Mouse (Mus musculus) cerebellum, adult 2 months (tissue): ENCODE measurements around the gene Lnp1. TPM values are rescaled to one million over a fixed set of nuclear protein-coding genes. Genes with fewer than 3 reads are reported as not detected.

ENCODE experiments used
- DNase-seq, 2 experiments: peaks; one replicate each; pipeline ENCODE4 v3.0.0; 2021
- H3K27ac ChIP-seq: fragments of 200-500 bp; 2 replicates; pipeline ENCODE4 v1.5.1; 2012; ENCODE audit warnings: low read length, control low read depth, inconsistent platforms; ENCODE audit not compliant: insufficient read depth
- H3K27me3 ChIP-seq: fragments of 200-500 bp; 2 replicates; pipeline ENCODE4 v1.6.1; 2012; ENCODE audit warnings: inconsistent platforms, mild to moderate bottlenecking, low read length, moderate library complexity; ENCODE audit not compliant: control insufficient read depth, insufficient read depth
- H3K4me1 ChIP-seq: fragments of 200-500 bp; 2 replicates; pipeline ENCODE4 v1.6.1; 2011; ENCODE audit warnings: low read length; ENCODE audit not compliant: control insufficient read depth, insufficient read depth
- H3K4me3 ChIP-seq: fragments of 200-500 bp; replicated peaks from 2 replicates; pipeline ENCODE3; 2011; ENCODE audit warnings: mild to moderate bottlenecking, low read depth, low read length, control low read depth; ENCODE audit not compliant: insufficient read depth
- CTCF ChIP-seq: fragments of 200-500 bp; IDR thresholded peaks from 2 replicates; pipeline ENCODE4 v1.5.1; 2011; ENCODE audit warnings: low read depth, mild to moderate bottlenecking, control low read depth, low read length, moderate library complexity, borderline replicate concordance; ENCODE audit not compliant: insufficient read depth
- POLR2A ChIP-seq: fragments of 200-500 bp; IDR thresholded peaks from 2 replicates; pipeline ENCODE4 v1.6.1; 2011; ENCODE audit warnings: low read length, control low read depth, borderline replicate concordance; ENCODE audit not compliant: insufficient read depth
- WGBS: fragments of 180-500 bp; shearing (Covaris S2); methylation state at CpG from one replicate; pipeline ENCODE4 v1.1.7; 2018; 5-methylcytosine and 5-hydroxymethylcytosine counted together
- polyA plus RNA-seq: library from polyadenylated mRNA; depleted of rRNA; stranded (reverse); fragments of >200 nt; gene quantifications from 2 replicates; pipeline ENCODE4 v1.2.3, GENCODE M21; 2012; rRNA removed

Lnp1 gene
- polyA plus RNA-seq, 1 experiment = 0.61 TPM

DNA sequence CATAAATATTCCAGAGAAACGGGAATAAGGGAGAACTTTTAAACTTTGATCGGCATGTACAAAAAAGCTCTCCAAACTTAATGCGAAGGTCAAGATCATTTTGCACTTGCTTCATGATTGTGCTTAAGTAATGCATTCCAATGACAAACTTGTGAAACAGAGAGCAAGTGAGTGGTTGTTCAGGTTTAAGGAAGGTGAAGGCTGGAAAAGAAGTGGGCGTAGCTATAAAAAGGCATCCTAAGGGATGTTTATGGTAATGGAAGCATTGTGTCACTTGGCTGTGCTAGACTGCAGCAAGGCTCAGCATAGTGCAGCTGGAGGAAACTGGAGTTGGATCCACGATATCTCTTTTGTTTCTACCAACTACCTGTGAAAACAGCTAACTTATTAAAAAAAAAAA, 36.3 kb downstream of the Lnp1 start:
- H3K4me1 ChIP-seq = no peaks in the 10 kb centered on the region
- H3K4me3 ChIP-seq = no peak overlapping the region
- WGBS = 90% methylated on average over 5 of the region's 5 CpGs
- DNase-seq = no peak
- TF ChIP-seq CTCF (no peak), POLR2A (no peak)
- no peak overlapping the region for H3K27ac ChIP-seq
- no peaks in the 10 kb centered on the region for H3K27me3 ChIP-seq

DNA sequence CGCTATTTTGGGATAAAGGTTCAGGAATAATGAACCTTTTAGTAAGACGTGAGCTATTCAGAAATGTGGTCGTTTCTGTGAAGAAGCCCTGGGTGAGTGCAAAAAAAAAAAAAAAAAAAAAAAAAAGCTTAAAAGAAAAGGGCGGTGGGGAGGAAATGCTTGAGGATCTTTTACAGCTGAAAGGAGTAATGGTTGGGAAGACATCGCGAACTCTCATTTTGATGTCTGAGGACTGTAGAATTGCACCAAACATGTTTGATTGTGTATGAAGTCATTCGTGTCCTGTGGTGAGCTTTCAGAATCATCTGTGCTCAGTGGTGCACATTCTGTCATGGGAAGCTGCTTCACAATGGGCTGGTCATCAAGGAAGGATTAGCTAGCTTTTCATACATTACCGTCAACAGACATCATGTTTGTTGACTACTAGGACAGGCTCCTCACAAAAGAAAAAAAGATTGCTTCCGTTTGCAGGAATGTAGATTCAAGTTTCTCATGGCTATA, 41.2 kb downstream of the Lnp1 start:
- Histone ChIP-seq H3K27ac (no peak overlapping the region), H3K27me3 (no peaks in the 10 kb centered on the region), H3K4me1 (no peaks in the 10 kb centered on the region), H3K4me3 (no peak overlapping the region)
- 13% methylated on average over 9 of the region's 9 CpGs for WGBS
- TF ChIP-seq POLR2A = no peak
- no peak for TF ChIP-seq CTCF
- no peak for DNase-seq

DNA sequence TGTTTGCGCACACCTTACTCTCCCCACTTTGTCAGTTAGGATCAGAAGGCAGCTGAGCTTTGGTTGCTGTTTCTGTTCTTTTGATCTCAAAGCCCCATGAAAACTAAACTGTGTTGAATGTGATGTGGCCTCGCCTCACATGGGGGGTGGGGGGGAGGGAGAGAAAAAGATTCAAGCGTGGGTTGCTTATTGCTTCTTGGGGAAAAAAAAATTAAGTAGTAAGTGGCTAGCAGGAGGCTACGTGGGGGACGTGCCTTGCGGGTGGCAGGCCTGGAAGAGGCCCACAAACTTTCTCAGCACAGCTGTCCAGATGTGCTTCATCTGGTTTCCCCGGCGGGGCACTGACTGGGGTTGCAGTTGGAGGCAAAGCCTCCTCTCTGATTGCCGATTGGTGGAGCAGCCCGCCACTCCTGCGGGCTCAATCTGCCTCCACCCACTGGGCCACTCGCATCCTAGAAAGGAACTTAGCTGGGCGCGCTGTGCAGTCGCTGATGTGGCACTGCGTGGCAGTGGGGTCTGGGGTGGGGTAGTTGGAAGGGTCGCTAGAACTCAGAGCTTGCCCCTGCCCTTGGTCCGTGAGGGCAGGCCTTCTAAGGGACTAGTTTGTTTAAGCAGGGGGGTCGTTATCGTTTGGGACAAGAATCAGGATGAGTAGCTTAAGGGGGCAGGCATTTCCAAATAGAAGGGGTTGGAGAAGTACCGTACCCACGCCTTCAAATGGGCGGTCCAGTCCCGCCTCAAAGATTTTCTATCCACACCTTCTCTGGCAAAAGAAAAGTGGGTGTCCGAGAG, 41.8 kb downstream of the Lnp1 start, which contains the start of gene Tmem45a:
TSS of gene Tmem45a (minus strand) at position 343 of the 792 bp plus-strand sequence.
- Histone ChIP-seq H3K4me1 (no peaks in the 10 kb centered on the region), H3K27me3 (no peaks in the 10 kb centered on the region)
- 5% methylated on average over 25 of the region's 25 CpGs for WGBS

DNA sequence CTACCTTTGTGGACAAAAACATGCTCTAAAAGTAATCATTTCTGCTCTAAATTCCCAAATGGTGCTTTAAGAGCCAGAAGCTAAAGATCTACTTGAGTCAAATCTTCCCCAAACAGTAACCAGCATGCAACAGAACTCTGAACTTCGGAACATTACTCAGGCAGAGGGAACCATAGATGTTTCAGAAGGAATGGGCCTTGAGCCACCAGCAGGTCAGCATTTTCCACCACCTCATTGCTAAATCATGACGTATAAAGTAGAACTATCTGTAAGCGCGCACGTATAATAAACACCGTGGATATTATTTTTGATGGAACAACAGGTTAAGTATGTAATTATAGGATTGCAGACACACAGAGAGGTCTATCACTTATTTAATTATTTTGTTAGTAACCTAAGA, 43.0 kb downstream of the Lnp1 start:
- no peak overlapping the region for H3K4me3 ChIP-seq
- H3K27ac ChIP-seq = no peak overlapping the region
- no peak for TF ChIP-seq POLR2A
- no peak for TF ChIP-seq CTCF
- 92% methylated on average over 6 of the region's 6 CpGs for WGBS
- H3K27me3 ChIP-seq = no peaks in the 10 kb centered on the region
- no peak for DNase-seq
- H3K4me1 ChIP-seq = no peaks in the 10 kb centered on the region

More for the DNA sequence above, 41.8 kb downstream of the Lnp1 start, which contains the start of gene Tmem45a:
- H3K4me3 ChIP-seq = peak within 1 kb of the TSS; percentile 47
- no peak for TF ChIP-seq CTCF
- TF ChIP-seq POLR2A = no peak
- peak; percentile 32 to 33 for DNase-seq
- H3K27ac ChIP-seq = no peak within 1 kb of the TSS

DNA sequence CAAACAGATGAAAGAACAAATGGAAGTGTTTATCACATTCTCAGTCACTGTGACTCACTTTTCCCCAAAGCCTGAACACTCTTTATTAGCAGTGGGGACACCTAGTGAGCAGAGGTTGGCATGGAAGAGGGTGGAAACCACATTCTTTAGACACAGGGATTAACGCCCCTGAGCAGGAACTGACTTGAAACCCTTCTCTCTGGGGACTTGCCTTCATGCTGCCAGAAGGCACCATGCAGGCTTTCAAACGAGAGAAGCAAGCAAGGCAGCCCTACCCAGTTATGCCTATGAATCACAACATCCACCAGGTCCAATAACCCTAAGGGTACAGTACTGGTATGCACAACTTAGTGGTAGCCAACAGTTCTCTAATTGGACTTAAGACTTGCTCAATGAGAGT, 54.5 kb downstream of the Lnp1 start:
- WGBS = 23% methylated on average over 2 of the region's 2 CpGs
- Histone ChIP-seq H3K27me3 (no peaks in the 10 kb centered on the region), H3K4me1 (no peaks in the 10 kb centered on the region), H3K27ac (no peak overlapping the region), H3K4me3 (no peak overlapping the region)
- TF ChIP-seq CTCF (no peak), POLR2A (no peak)
- no peak for DNase-seq

DNA sequence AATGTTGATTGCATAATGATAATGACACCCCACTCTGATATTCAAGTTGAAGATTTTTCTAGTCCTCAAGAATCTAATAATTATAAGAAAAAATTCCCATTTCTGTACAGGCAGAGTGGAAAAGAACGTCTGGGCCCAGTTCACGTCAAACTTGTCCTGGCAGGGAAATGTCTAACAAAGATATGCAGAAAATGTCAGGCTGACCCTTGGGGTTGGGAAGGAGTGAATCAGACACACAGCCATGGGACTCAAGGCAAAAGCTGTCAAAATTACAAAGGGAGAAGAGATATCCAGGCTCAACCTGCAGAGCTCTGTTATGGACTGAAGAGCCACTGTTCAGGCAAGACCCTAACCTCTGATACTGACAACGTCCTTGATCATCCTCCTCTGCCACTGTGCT, 57.4 kb downstream of the Lnp1 start:
- TF ChIP-seq CTCF (no peak), POLR2A (no peak)

DNA sequence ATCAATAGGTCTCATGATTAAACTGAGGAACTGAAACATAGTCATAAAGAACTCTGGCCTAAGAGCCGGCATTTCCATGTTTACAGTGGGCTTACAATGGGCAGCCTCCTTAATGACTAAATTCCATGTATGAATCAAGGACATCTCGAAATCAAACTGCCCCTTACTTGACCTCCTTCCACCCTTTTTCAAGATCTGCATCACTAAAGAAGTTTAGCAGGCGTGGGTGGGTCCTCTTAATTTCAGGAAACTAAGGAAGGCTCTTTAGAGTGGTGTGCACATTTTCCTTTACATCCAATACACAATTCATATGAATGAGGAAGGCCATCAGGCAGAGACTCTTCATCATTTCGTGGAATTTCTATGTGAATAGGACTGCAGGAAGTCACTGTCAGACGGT, 59.5 kb downstream of the Lnp1 start:
- no peak overlapping the region for H3K27ac ChIP-seq
- H3K27me3 ChIP-seq = no peaks in the 10 kb centered on the region
- 76% methylated on average over 5 of the region's 5 CpGs for WGBS
- H3K4me3 ChIP-seq = no peak overlapping the region
- DNase-seq = no peak
- TF ChIP-seq CTCF (no peak), POLR2A (no peak)
- no peaks in the 10 kb centered on the region for H3K4me1 ChIP-seq

More for the DNA sequence above, 57.4 kb downstream of the Lnp1 start:
- no peaks in the 10 kb centered on the region for H3K4me1 ChIP-seq
- no peak for DNase-seq
- H3K27me3 ChIP-seq = no peaks in the 10 kb centered on the region
- WGBS = 69% methylated on average over 3 of the region's 3 CpGs
- no peak overlapping the region for H3K27ac ChIP-seq
- H3K4me3 ChIP-seq = no peak overlapping the region

DNA sequence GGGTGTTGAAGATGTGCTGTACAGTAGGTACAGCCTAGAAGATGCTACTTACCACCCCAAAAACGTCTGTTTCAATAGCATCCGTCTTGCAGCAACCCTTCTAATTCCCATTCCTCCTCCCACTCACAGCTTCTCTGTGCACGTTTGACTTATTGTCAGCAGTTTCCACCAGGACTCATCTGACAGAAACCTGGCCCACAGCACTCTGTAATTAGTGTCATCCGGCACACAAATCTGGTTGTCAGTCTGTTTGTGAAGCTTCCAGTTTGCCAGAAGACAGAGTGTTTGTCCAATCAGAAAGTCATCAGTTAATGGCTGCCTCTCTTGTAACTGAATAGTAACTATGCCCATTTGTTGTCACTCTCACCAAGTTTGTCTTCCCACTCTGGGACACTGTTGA, 60.3 kb downstream of the Lnp1 start:
- Histone ChIP-seq H3K27me3 (no peaks in the 10 kb centered on the region), H3K4me3 (no peak overlapping the region), H3K27ac (no peak overlapping the region), H3K4me1 (no peaks in the 10 kb centered on the region)
- no peak for DNase-seq
- no peak for TF ChIP-seq POLR2A
- TF ChIP-seq CTCF = no peak
- WGBS = 61% methylated on average over 4 of the region's 4 CpGs

Other genes starting within 250 kb of the Lnp1 start
- gene Tfg, start 210.6 kb downstream of the Lnp1 start, polyA plus RNA-seq = 113 and 127 TPM in 2 replicates
- not detected in 2 replicates for gene Adgrg7, start 132.2 kb downstream of the Lnp1 start, polyA plus RNA-seq
- 0.48 and 1.4 TPM in 2 replicates for gene Tmem45a, start 41.9 kb downstream of the Lnp1 start, polyA plus RNA-seq
- gene Tmem45a2, start 143.3 kb upstream of the Lnp1 start, polyA plus RNA-seq = 0.05 TPM in 2 replicates
- gene Tomm70a, start 193.6 kb upstream of the Lnp1 start, polyA plus RNA-seq = 50.5 and 51.6 TPM in 2 replicates
- 14.4 and 16.5 TPM in 2 replicates for gene Nit2, start 239.3 kb upstream of the Lnp1 start, polyA plus RNA-seq